Mouse (Mus musculus) liver, embryonic 12.5 days (tissue): ENCODE results near the gene Mapk10. TPM values are rescaled to one million over a fixed set of nuclear protein-coding genes. Genes with fewer than 3 reads are reported as not detected.

Experiments
- ATAC-seq: fragments of 200-750 bp; cut with Nextera tagmentation; 2 replicates; pipeline ENCODE4 v1.8.0; 2017; ENCODE audit warnings: moderate number of reproducible peaks, mild to moderate bottlenecking, moderate library complexity
- H3K27ac ChIP-seq: fragments of 300-500 bp; sonication (generic); 2 replicates; pipeline ENCODE4 v1.5.1; 2016; ENCODE audit warnings: mild to moderate bottlenecking
- H3K27me3 ChIP-seq: fragments of 300-500 bp; sonication (generic); replicated peaks from 2 replicates; pipeline ENCODE4 v1.6.1; 2016; ENCODE audit warnings: mild to moderate bottlenecking, moderate library complexity
- H3K36me3 ChIP-seq: fragments of 300-500 bp; sonication (generic); 2 replicates; pipeline ENCODE4 v1.6.1; 2016; ENCODE audit warnings: mild to moderate bottlenecking, moderate library complexity
- H3K4me1 ChIP-seq: fragments of 300-500 bp; sonication (generic); 2 replicates; pipeline ENCODE4 v1.6.1; 2016
- H3K4me2 ChIP-seq: fragments of 300-500 bp; sonication (generic); 2 replicates; pipeline ENCODE4 v1.6.1; 2016; ENCODE audit warnings: mild to moderate bottlenecking, moderate library complexity
- H3K4me3 ChIP-seq: fragments of 300-500 bp; sonication (generic); 2 replicates; pipeline ENCODE4 v1.5.1; 2016; ENCODE audit warnings: mild to moderate bottlenecking, moderate library complexity
- H3K9ac ChIP-seq: fragments of 300-500 bp; sonication (generic); 2 replicates; pipeline ENCODE4 v1.6.1; 2016; ENCODE audit warnings: mild to moderate bottlenecking, moderate library complexity
- H3K9me3 ChIP-seq: fragments of 300-500 bp; sonication (generic); replicated peaks from 2 replicates; pipeline ENCODE4 v1.6.1; 2016; ENCODE audit warnings: mild to moderate bottlenecking, moderate library complexity
- WGBS: fragments of 180-500 bp; shearing (Covaris S2); methylation state at CpG from one replicate; pipeline ENCODE4 v1.1.7; 2016; ENCODE audit not compliant: insufficient replicate concordance; 5-methylcytosine and 5-hydroxymethylcytosine counted together
- polyA plus RNA-seq: library from polyadenylated mRNA; unstranded; fragments of >200 nt; fragmentation: Nextera tagmentation; extraction: Ambion mirVana; gene quantifications from 2 replicates; pipeline ENCODE4 v1.2.1, GENCODE M21; 2016

The Mapk10 gene
- polyA plus RNA-seq, 1 experiment from 2014 or later: 0.02 TPM

DNA sequence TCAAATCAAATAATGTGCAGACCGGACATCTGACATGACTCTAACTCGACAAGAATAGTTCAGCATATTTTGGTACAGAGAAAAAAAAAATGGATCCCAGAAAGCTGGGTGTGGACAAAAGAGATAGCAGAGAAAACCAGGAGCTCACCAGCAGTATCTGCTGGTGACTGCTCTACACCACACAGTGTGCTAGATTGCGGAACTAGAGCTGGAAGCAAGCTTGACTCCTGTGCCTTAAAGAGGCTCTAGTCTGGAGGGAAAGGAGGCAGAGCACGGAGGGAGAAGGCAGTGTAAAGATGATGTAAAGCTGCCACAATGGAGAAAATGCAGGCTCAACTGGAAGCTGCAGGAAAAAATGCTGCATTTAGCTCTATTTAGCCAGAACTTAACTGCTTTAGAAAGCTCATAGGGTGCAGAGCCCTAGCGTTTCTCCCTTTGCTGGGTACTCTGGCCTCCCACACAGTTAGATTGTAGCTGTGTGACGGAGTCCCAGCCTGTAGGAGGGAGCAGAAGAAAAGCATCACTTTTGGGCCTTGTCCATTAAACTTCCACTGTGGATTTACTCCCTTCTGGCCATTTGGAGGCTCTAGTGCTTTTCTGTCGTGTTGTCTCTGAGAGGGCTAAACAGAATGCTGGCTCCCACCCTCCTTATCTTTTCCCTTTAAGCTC lies 188.5 kb downstream of the Mapk10 start:
- Histone ChIP-seq H3K4me3 (no peak overlapping the region), H3K4me1 (no peaks in the 10 kb centered on the region), H3K4me2 (no peak overlapping the region), H3K36me3 (no peaks in the 10 kb centered on the region), H3K9me3 (no peaks in the 10 kb centered on the region), H3K9ac (no peak overlapping the region), H3K27me3 (no peaks in the 10 kb centered on the region), H3K27ac (no peak overlapping the region)
- WGBS: 54% methylated on average over 7 of the region's 7 CpGs
- ATAC-seq: no peak

DNA sequence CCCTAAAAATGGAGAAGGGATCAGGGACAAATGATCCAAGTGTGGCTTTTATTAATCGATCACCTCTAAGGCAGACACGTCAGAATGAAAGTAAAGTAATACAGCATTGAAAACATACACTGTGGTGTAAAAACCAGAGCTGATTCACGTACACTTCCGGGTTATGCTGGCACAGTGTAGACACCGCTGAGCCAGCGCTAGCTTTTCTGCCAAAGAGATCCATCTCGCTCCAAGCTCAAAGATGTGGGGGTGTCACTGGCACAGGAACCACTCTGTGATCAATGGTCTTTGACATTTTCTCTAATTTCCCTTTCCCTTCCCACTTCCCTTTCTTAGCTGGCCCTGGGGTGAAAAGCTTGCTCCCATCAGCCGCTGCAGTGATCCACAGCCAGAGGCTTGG lies 189.7 kb downstream of the Mapk10 start:
- no peak overlapping the region for H3K27ac ChIP-seq
- H3K9me3 ChIP-seq: no peaks in the 10 kb centered on the region
- H3K4me2 ChIP-seq: no peak overlapping the region
- 71% methylated on average over 8 of the region's 8 CpGs for WGBS
- H3K36me3 ChIP-seq: no peaks in the 10 kb centered on the region
- H3K4me3 ChIP-seq: no peak overlapping the region
- no peak for ATAC-seq
- H3K27me3 ChIP-seq: no peaks in the 10 kb centered on the region
- H3K9ac ChIP-seq: no peak overlapping the region
- H3K4me1 ChIP-seq: no peaks in the 10 kb centered on the region

DNA sequence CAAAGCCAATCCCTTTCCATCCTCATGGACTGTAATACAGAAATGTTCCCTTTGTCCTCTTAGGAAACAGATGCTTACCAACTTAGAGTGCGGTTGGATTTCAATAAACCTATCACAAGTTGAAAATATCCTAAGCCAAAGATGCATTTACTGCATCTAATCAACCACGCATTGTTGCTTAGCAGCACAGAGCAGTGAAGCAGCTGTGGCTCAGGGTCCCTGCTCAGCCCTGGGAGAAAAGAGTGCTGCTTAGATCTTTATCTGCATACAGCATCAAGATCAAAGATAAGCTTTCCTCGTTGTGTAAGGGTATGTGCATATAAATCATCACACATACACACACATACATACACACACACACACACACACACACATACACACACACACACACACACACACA lies 190.2 kb downstream of the Mapk10 start:
- no peak overlapping the region for H3K27ac ChIP-seq
- H3K9ac ChIP-seq: no peak overlapping the region
- 41% methylated on average over 3 of the region's 3 CpGs for WGBS
- H3K36me3 ChIP-seq: no peaks in the 10 kb centered on the region
- no peaks in the 10 kb centered on the region for H3K9me3 ChIP-seq
- ATAC-seq: no peak
- H3K4me2 ChIP-seq: no peak overlapping the region
- H3K4me3 ChIP-seq: no peak overlapping the region
- H3K27me3 ChIP-seq: no peaks in the 10 kb centered on the region
- no peaks in the 10 kb centered on the region for H3K4me1 ChIP-seq

DNA sequence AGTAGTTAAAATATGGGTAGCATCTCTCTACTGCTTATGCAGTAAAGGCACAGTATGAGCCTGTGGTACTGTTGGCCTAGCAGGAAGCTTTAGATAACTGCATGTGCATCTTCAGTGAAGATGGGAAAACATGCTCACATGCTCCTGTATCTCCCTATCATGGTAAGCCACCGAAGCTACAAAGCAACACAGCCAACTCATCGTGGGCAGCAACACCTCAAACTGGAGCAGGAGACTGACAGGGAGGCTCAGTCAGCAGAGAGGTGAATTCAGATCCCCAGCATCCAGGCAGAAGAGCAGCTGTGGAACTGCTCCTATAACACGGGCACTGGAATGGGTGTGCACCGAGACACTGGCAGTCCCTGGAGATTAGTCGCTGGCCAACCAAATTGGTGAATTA lies 191.0 kb downstream of the Mapk10 start:
- Histone ChIP-seq H3K27ac (no peak overlapping the region), H3K4me3 (no peak overlapping the region), H3K4me2 (no peak overlapping the region), H3K9me3 (no peaks in the 10 kb centered on the region), H3K4me1 (no peaks in the 10 kb centered on the region), H3K9ac (no peak overlapping the region), H3K36me3 (no peaks in the 10 kb centered on the region), H3K27me3 (no peaks in the 10 kb centered on the region)
- 67% methylated on average over 5 of the region's 5 CpGs for WGBS
- no peak for ATAC-seq

DNA sequence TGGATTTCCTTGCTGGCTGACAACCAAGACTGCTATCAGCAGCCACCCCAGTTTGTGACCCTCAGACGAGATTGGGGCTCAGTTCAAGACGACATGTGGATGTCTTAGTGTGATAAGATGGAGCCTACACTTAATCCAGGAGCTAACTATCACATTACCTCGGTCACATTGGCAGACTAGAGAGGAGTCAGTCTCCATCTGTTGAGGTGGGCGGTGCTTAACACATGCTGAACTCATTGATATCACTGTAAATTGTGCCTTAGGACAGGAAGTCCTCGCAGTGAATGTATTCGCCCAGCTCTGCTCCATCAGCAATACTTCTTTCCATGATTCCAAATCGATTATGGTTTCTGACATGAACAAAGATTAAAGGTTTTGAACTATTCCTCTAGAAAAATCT lies 193.5 kb downstream of the Mapk10 start:
- no peaks in the 10 kb centered on the region for H3K4me1 ChIP-seq
- H3K4me2 ChIP-seq: no peak overlapping the region
- H3K27me3 ChIP-seq: no peaks in the 10 kb centered on the region
- no peak overlapping the region for H3K27ac ChIP-seq
- WGBS: 55% methylated on average over 7 of the region's 7 CpGs
- H3K9ac ChIP-seq: no peak overlapping the region
- H3K4me3 ChIP-seq: no peak overlapping the region
- no peak for ATAC-seq
- H3K36me3 ChIP-seq: no peaks in the 10 kb centered on the region
- 0 out of 2 replicates have a peak, but pooled peaks cover 4% of the 10 kb centered on the region for H3K9me3 ChIP-seq

DNA sequence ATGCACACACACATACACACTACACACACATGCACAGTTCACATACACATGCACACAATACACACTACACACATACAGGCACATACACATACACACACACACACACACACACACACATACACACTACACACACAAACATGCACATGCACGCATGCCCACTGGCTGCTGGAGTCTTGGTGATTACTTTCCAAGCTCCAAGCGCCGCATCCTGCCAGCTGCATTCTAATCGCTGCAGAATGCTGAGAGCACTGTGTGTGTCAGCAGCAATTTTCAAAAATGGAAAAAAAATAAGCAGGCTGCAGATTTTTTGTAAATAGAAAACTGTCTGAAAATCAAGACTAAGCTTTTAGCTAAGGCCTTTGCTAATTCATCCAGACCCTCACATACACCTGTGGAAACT lies 196.8 kb downstream of the Mapk10 start:
- Histone ChIP-seq H3K4me1 (no peaks in the 10 kb centered on the region), H3K27me3 (no peaks in the 10 kb centered on the region), H3K27ac (no peak overlapping the region), H3K36me3 (no peaks in the 10 kb centered on the region), H3K9me3 (0 out of 2 replicates have a peak, but pooled peaks cover 7% of the 10 kb centered on the region), H3K4me3 (no peak overlapping the region), H3K4me2 (no peak overlapping the region), H3K9ac (no peak overlapping the region)
- ATAC-seq: no peak
- 87% methylated on average over 4 of the region's 4 CpGs for WGBS

DNA sequence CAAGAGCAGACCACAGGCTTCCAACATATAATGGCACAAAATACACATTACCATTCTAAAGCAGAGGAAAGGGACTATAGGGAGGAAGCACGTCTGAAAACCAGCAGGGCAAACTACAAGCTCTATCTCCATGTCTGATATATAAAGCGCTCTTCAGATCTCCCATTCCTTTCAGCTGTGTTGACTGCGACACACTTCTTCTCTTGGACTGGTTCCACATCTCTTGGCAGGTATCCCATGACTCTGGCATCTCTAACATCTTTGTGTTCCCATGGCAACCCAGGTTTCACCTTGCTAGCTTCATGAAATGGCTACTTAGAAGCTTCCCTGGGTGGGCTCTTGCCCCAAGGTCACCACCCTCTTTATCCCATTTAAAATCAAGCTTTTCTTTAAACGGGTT lies 202.2 kb downstream of the Mapk10 start:
- Histone ChIP-seq H3K4me2 (no peak overlapping the region), H3K4me1 (no peaks in the 10 kb centered on the region), H3K27ac (no peak overlapping the region), H3K36me3 (no peaks in the 10 kb centered on the region), H3K27me3 (no peaks in the 10 kb centered on the region), H3K4me3 (no peak overlapping the region), H3K9ac (no peak overlapping the region), H3K9me3 (0 out of 2 replicates have a peak, but pooled peaks cover 5% of the 10 kb centered on the region)
- WGBS: 67% methylated on average over 4 of the region's 4 CpGs
- ATAC-seq: no peak

DNA sequence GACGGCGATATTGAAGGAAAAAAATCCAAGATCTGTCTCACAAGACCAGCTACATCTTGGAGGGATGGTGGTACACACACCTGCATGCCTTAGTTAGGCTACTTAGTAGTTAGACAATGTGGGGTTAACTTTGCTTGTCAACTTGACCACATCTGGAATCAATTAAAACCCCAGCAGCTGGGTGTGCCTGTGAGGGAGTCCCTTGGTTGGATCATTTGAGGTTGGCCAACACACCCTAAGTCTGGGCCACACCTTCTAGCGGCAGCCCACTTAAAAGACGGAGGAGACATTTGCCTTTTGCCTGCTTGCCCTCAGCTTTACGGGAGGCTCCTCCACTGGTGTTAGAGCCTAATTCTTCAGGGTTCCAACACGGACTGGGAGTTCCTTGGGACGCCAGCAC lies 209.0 kb downstream of the Mapk10 start:
- Histone ChIP-seq H3K4me2 (no peak overlapping the region), H3K9me3 (no peaks in the 10 kb centered on the region), H3K4me1 (no peaks in the 10 kb centered on the region), H3K36me3 (no peaks in the 10 kb centered on the region), H3K27me3 (no peaks in the 10 kb centered on the region), H3K4me3 (no peak overlapping the region), H3K27ac (no peak overlapping the region), H3K9ac (no peak overlapping the region)
- WGBS: 60% methylated on average over 7 of the region's 7 CpGs
- no peak for ATAC-seq

DNA sequence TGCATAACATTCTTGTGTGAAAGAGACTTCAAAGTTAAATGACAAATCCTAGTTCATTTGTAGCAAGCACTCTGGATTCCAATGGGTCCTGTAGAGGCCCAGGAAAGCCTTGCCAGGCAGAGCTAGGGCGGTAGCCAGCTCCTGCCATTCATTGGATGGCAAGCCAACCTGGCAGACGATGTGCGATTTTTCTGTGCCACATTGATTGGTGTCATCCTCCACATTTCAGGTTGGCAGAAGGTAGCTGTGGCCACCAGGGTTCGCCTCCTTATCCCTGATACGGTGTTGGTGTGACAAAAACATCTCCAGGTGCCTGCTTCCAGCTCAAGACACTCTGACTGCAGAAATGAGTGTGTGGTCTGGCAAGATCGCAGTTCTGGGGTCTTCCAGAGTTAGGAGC lies 210.6 kb downstream of the Mapk10 start:
- Histone ChIP-seq H3K9me3 (no peaks in the 10 kb centered on the region), H3K27ac (no peak overlapping the region), H3K9ac (no peak overlapping the region), H3K4me2 (no peak overlapping the region), H3K36me3 (no peaks in the 10 kb centered on the region), H3K4me3 (no peak overlapping the region), H3K4me1 (no peaks in the 10 kb centered on the region), H3K27me3 (no peaks in the 10 kb centered on the region)
- ATAC-seq: no peak
- 69% methylated on average over 6 of the region's 6 CpGs for WGBS

DNA sequence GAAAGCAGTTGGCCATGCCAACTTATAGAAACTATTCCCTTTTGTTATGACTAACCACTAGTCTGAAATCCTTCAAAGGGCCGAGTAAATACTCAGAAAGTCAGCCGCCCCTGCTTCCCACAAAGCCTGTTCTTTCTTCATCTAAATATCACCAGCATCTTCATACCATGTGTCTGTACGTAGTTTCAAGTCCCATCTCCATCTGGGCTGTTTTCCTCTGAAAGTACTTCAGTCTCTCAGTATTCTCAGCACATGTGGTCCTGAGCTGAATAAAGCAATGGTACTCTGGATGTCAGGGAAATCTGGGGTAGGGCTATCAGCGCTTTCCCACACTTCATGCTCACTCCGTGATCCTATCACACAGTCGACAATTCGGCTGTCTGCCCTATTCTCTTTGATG lies 212.6 kb downstream of the Mapk10 start:
- H3K4me1 ChIP-seq: no peaks in the 10 kb centered on the region
- H3K9me3 ChIP-seq: no peaks in the 10 kb centered on the region
- H3K27me3 ChIP-seq: no peaks in the 10 kb centered on the region
- no peak overlapping the region for H3K9ac ChIP-seq
- WGBS: 77% methylated on average over 7 of the region's 7 CpGs
- H3K27ac ChIP-seq: no peak overlapping the region
- ATAC-seq: no peak
- no peak overlapping the region for H3K4me2 ChIP-seq
- H3K4me3 ChIP-seq: no peak overlapping the region
- no peaks in the 10 kb centered on the region for H3K36me3 ChIP-seq

DNA sequence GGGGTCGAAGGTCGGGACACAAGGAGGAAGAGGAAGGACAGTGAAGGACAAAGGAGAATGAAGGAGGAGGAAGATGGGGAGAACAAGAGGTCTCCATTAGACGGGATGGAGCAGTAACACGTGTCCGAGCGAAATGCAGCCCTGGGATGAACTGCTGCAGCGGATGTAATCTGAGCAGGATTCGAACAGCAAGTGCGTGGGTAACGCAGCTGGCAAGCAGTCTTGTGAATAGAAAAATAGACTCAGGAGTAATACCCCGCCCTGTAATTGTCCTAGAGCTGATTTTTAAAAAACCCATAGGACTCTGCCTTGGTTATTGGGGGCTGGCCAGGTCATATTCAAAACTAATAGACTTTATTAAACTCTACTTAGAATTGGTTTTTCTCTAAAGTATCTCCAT lies 213.2 kb downstream of the Mapk10 start:
- WGBS: 63% methylated on average over 11 of the region's 11 CpGs
- no peaks in the 10 kb centered on the region for H3K36me3 ChIP-seq
- H3K4me3 ChIP-seq: no peak overlapping the region
- no peak overlapping the region for H3K9ac ChIP-seq
- no peaks in the 10 kb centered on the region for H3K27me3 ChIP-seq
- ATAC-seq: no peak
- H3K9me3 ChIP-seq: no peaks in the 10 kb centered on the region
- H3K4me2 ChIP-seq: no peak overlapping the region
- no peaks in the 10 kb centered on the region for H3K4me1 ChIP-seq
- no peak overlapping the region for H3K27ac ChIP-seq

DNA sequence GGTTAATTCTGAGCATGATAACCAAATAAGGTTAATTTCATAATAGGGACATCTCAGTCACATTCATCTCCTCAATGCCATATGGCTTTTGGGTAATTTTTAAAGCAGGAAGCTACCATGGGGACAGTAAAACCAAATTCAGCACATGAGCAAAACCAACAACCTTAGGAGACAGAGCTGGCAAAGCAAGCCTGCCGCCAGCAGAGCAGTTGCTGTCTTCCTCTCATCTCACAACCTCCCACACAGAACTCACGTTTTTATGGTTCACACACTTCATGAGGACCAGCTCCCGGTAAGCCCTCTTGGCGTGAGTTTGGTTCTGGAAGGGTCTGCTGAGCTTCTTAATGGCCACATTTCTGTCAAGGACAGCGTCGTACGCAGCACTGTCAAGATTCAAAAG lies 214.8 kb downstream of the Mapk10 start:
- no peaks in the 10 kb centered on the region for H3K9me3 ChIP-seq
- no peak for ATAC-seq
- H3K4me2 ChIP-seq: no peak overlapping the region
- 76% methylated on average over 7 of the region's 7 CpGs for WGBS
- no peaks in the 10 kb centered on the region for H3K36me3 ChIP-seq
- H3K27ac ChIP-seq: no peak overlapping the region
- no peaks in the 10 kb centered on the region for H3K4me1 ChIP-seq
- no peaks in the 10 kb centered on the region for H3K27me3 ChIP-seq
- H3K9ac ChIP-seq: no peak overlapping the region
- H3K4me3 ChIP-seq: no peak overlapping the region

DNA sequence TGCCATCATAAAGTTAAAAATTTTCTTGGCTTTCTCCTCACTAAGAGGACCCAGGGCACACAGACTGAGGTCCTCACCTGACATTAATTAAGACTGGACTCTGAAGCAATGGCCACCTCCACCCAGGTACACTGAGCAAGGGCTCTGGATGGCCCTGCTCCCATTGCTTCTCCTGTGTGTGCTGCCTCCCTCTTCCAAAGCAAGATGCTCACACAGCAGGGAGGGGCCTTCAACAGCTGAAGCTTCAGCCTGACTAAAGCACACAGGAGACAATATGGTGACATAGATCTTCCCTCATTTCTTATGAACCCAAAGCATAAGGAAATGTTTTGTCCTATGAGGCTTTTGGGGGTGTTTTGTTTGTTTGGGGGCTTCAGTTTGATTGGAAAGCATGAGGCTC lies 215.2 kb downstream of the Mapk10 start:
- Histone ChIP-seq H3K4me3 (no peak overlapping the region), H3K4me2 (no peak overlapping the region), H3K27me3 (no peaks in the 10 kb centered on the region), H3K36me3 (no peaks in the 10 kb centered on the region), H3K27ac (no peak overlapping the region), H3K9me3 (no peaks in the 10 kb centered on the region), H3K4me1 (no peaks in the 10 kb centered on the region), H3K9ac (no peak overlapping the region)
- ATAC-seq: no peak
